Mouse (Mus musculus) heart, adult 2 months (tissue): ENCODE measurements around the gene Noc3l.

Experiments used
- CTCF ChIP-seq: fragments of 200-600 bp; IDR thresholded peaks from 2 replicates; pipeline ENCODE4 v1.8.1; 2022; ENCODE audit warnings: antibody characterized with exemption, mild to moderate bottlenecking, moderate library complexity
- EP300 ChIP-seq: fragments of 200-500 bp; IDR thresholded peaks from 2 replicates; pipeline ENCODE4 v1.6.1; 2011; ENCODE audit warnings: low read depth, low read length, control low read depth; ENCODE audit not compliant: insufficient read depth
- POLR2A ChIP-seq: fragments of 200-500 bp; IDR thresholded peaks from 2 replicates; pipeline ENCODE4 v1.6.1; 2011; ENCODE audit warnings: mild to moderate bottlenecking, low read depth, low read length, control low read depth; ENCODE audit not compliant: insufficient read depth

- TF ChIP-seq EP300 (no peak), CTCF (no peak), POLR2A (no peak)
Measured at GRCm38 (mm10) chr19:38844817-38845216, 25.8 kb upstream of the Noc3l start.
